Mouse (Mus musculus): ENCODE results near the gene Relb.
"Not testable (repeated sequence)": the region's sequence is repeated elsewhere in the genome, so short reads cannot be mapped to it uniquely, and the experiment has no call there.

Relb gene

DNA sequence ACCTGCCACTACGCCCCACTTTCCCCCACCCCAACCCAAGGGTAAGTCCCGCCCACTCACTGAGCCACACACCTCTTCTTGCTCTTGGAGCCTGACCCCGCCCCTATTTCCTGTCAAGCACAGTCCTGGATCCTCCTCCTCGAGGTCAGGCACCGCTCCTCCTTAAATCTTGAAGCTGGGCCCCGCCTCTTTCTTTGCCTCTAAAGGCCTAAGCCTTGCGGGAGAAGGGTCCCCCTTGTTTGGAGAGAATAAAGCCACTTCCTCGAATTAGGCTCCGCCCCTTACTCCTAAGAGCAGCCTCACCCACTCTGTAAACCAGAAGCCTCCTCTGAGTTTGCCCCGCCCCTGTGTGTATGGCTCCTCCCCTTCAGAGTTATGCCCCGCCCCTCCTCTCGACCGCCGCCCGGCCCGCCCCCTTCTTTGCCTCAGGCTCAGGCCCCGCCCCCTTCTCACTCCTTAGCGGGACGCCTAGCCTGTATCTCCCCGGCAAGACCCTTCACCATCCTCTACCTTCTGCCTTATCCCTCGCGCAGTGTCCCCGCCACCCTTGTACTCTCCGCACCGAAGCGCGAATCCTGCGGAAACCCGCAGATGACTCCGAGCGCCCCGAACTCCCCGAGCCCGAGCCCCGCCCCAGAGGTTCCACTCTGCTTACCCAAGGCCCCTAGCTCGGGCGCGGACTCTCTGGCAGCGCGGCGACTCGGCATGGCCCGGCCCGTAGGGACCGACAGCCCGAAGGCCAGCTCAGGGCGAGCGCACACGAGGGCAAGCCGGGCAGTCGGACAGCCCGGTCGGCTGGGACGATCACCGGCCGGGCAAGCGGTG, 490 bp downstream of the Relb start:
- DNase-seq = peak; percentile 98

DNA sequence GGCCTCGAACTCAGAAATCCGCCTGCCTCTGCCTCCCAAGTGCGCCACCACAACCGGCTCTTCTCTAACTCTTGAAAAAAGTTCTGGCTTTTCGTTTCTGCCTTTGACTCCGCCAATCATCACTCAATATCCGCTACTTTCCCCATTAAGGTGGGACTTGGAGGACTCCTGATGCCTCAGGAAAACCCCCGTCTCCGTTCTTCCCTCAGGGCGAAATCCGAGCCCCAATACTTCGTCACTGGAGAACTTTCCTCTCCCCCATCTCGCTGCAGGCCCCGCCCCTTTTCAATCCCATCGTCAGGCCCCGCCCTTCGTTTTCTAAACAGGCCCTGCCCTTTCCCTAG, 1.1 kb downstream of the Relb start:
- DNase-seq = no peak

- DNase-seq = no peak
Measured at GRCm38 (mm10) chr7:19627721-19628120, 1.5 kb downstream of the Relb start.

DNA sequence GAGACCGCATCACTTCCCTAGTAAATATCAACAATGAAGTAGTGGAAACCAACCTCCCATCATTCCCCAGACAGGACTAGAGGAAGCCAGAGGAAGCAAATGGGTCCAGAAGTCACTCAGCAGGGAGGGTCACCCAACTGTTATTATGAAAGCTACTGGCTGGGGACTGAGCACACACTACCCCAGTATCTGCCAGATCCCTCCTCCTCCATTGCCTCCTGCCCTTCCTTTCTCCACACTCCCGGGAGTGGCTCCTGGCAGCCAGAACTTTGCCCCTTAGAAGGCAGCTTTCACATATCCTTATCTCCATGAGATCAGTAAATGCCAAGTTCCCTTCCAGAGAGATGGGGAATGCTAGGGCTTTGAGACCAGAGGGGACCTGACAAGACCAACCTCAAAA, 5.8 kb downstream of the Relb start:
- no peak for DNase-seq

DNA sequence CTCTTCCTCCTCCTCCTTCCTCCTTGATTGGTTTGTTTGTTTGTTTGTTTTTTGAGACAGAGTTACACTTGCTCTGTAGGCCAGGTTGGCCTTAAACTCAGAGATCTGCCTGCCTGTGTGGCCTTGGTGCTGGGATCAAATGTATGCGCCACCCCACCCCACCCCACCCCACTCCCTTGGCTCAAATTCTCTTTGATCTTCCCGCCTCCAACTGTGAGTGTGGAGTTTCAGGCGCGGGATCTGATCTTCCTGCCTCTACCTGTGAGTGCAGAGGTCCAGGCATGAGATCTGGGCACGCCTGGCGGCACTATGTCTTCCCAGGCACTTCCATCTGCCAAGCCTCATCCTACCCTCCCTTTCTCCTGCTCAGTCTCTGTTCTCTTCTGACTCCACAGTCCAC, 7.0 kb downstream of the Relb start:
- no peak for DNase-seq

GRCm38 (mm10) chr7:19620811-19621210, 8.4 kb downstream of the Relb start:
- no peak for DNase-seq

DNA sequence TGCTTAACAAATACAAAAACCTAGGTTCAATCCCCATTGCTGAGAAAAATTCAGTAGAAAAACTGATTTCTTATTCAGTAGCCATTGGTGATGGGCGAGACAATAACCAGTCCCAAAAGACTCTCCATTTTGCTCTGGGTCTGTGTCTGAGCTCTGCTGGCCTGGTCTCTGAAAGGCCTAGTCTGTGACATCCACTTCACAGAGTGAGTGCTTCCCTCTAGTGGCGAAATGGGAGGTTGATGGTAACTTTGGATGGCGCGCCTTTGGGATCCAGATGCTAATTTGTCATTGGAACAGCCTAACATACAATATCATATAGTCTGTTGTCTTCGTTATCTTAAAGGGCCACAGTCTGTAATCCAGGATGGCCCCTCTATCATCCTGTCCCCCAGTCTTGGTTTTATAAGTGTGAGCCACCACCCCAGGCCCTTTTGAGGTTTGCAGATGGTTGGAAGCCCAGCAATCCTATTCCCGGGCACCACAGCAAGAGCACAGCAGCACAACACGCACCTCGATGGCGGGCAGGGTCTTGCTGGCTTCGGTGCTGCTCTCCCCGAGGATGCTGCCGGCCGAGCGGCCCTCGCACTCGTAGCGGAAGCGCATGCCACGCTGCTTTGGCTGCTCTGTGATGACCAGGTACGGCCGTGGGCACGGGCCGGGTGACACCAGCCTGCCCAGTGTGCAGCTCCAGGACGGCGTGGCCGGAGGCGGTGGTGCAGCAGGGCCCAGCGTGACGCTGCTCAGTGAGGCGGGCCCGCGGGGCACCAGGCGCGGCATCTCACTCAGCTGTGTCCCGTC, 10.0 kb downstream of the Relb start:
- DNase-seq = peak; percentile 80 to 88

DNA sequence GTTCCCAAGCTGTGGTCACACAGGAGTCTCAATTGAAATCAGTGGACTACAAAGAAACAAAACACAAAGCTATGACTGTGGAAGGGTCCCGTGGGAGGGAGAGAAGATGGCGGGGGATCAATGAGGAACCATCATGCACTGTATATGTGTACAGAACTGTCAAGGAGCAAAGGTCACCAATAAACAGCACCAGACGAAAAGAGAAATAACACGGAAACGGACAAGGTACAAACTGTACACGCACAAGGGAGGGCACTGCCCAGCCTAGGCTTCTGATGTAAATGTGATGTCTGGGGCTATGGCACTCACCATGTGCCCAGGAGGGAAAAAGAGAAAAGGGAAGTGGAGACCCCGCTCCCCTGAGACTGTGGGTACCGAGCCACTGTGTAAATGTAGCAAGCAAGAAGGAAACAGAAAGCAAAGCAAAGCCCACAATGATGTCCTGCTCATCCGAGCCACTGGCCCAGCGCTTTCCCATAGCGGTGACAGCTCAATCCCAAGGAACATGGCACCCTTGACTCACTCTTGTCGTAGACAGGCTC, 14.1 kb downstream of the Relb start:
- no peak for DNase-seq

DNA sequence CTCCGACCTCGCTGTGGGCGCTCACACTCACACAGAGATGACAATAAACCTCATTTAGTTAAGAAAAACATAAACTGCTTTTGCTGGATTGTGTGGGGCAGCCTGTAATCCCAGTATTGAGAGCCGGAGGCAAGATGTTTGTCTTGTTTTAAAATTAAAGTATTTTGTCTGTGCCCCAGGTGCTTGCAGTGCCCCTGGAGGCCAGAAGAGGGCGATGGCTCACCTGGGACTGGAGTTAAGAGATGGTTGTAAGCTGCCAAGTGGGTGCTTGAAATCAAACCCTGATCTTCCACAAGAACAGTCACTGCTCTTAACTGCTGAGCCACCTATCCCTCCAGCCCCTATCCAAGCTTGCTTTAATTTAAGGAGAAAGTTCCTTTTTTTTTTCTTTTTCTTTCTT, 18.3 kb downstream of the Relb start:
- DNase-seq = no peak

DNA sequence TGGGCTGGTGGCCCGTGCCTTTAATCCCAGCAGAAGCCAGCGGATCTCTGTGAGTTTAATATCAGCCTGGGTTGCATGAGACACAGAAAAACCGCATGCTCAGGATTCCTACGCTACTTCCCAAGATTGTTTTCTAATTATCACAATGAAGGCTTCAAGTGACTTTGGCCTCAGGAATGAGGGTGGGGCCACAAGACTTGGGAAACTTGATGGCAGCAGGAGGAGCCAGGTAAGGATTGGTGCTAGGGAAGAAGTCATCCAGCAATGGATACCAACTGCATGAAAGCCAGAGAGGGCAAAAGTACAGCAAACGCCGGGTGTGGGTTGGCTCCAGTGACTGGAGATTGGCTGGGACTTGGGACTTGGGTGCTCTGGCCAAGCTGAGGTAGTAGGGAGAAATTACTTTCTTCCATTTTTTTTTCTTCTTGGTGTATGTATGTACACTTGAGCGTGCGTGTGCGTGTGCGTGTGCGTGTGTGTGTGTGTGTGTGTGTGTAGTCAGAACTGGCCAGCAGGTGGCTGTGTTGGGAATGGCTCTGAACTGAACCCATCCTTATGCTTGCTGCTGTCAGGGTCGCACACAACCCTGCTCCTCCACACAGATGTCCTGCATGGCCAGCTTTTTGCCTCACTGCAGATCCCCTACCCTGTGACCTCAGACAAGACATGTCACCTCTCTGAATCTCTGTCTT, 19.5 kb downstream of the Relb start:
- DNase-seq = peak in 1 of 2 experiments; percentile 17

DNA sequence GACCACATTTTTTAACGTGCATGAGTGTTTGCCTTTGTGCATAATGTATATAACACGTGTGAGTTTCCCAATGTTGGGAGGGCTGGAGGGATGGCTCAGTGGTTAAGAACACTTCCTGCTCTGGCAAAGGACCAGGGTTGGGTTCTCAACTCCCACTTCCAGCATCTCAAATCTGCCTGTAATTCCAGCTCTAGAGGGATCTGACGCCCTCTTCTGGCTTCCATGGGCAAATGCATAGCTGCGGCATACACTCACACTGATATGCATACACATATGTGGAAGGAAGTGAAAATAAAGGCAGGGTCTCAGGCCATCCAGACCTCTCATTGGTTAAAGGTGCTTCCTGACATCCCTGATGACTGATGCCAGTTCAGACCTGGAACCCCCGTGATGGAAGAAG, 21.9 kb downstream of the Relb start:
- no peak for DNase-seq

GRCm38 (mm10) chr7:19604606-19605214, 24.5 kb downstream of the Relb start:
- DNase-seq = not testable (repeated sequence)

- DNase-seq = peak; percentile 99
Measured at GRCm38 (mm10) chr7:19603849-19604605, 25.2 kb downstream of the Relb start, which contains the start of gene Clasrp. Clasrp (minus strand) TSS chr7:19604486.

- no peak for DNase-seq
Measured at GRCm38 (mm10) chr7:19603055-19603454, 26.2 kb downstream of the Relb start.

- no peak for DNase-seq
Measured at GRCm38 (mm10) chr7:19600562-19600961, 28.7 kb downstream of the Relb start.

DNA sequence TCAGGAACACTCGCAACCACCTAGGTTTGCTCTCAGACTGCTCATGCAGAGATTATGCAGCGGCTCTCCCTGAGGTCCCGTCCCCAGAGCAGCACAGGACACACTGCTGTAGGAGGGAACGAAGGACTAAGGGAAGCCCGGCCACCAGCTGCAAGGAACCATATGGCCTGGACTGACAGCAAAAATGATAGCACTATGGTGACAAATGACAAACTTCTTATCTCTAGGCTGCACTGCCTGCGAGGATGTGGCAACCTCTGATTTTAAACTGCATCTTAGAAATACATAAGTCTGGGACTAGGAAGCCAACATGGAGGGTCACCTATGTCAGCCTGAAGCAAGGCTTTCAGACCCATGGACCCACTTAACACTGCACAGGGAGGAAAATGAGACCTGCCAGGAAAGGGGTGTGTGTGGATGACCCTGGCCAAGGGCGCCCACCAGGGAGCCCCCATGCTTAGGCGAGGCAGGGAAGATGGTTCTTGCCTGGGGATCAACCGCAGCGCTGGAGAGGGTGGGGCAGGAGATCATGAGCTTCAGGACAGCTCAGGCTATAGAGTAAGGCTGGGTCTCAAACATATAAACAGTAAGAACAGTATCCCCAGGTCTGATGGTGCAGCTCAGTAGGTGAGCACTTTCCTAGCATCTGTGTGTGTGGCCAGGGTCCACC, 36.0 kb downstream of the Relb start:
- DNase-seq = no peak

DNA sequence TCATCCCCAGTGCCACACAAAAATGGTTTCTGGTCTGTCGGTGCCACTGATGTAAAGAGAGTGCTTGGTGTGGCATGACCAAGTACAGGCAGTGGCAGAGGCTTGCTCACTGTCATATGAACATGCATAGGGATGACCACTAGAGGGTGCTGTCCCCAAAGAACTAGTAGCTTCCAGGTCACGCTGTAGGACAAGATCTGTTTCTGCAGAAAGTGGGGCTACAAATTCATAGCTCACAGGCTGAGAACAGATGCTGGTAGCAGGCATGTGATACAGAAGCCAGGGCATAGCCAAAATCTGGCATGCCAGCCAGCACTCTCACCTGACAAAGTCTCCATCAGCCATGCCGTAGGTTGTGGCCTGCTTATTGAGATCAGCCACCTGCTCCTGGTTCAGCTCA, 39.3 kb downstream of the Relb start:
- DNase-seq = peak; percentile 76 to 84

GRCm38 (mm10) chr7:19589207-19589606, 40.0 kb downstream of the Relb start:
- DNase-seq = peak; percentile 78 to 83

- no peak for DNase-seq
Measured at GRCm38 (mm10) chr7:19586269-19586668, 43.0 kb downstream of the Relb start.

DNA sequence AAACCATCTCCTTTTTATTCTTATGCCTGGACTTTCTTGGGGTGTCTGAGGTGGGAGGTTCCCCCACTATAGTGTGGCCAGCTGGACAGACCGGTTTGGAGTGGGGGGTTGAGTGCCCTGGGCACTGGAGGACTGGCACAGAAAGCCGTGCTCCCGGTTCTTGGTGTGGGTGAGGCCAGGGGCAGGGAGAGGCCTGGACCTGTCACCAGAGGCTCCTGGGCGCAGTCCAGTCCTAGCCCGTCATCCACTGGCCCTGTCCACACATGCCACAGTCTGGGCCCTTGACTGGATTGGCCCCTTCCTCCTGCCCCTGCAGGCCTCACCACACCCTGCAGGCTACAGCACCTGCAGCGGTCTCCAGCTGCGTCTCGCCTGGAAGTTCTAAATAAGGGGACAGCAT, 48.6 kb downstream of the Relb start:
- no peak for DNase-seq

DNA sequence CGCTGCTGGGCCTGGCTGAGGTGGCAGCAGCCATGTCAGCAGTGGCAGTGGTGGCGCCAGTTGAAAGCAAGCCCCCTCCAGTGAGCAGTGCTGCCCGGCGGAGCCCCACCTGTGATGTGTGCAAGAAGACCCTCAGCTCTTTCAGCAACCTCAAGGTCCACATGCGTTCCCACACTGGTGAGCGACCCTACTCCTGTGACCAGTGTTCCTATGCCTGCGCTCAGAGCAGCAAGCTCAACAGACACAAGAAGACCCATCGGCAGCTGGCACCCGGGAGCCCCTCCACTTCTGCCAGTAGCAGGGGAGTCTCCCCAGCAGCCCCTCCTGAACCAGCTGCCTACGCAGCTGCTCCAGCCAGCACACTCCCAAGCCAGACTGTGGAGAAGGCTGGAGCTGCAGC, 49.5 kb downstream of the Relb start:
- DNase-seq = no peak
